Mouse (Mus musculus) CH12.LX (cell line): ENCODE measurements at regions not wholly inside any gene's neighbourhood (a gene's known extent, or its start where the extent isn't known, plus 50 kb on each side); places are given as distances from the start of the nearest gene placed in this dataset.

Source experiments
- DNase-seq: peaks from one replicate; pipeline ENCODE4 v3.0.0-alpha.2; 2013; ENCODE audit errors: extremely low read depth
- H3K27ac ChIP-seq: 2 replicates; pipeline ENCODE4 v1.5.1; 2012; ENCODE audit warnings: low read depth, mild to moderate bottlenecking, control low read depth, moderate library complexity; ENCODE audit not compliant: insufficient read depth
- H3K27me3 ChIP-seq: replicated peaks from 2 replicates; pipeline ENCODE3; 2012; ENCODE audit warnings: inconsistent platforms
- H3K36me3 ChIP-seq, 2 experiments: replicated peaks in 1 of 2; 2 replicates each; pipeline versions ENCODE3 to v1.6.1; 2012; ENCODE audit warnings: inconsistent platforms in 1 of 2, low read length in 1 of 2, mild to moderate bottlenecking in 1 of 2, mixed read lengths in 1 of 2, moderate library complexity in 1 of 2; ENCODE audit not compliant: control insufficient read depth in 1 of 2, insufficient read depth in 1 of 2
- H3K4me1 ChIP-seq, 2 experiments: 2 replicates each; pipeline ENCODE4 v1.6.1; 2012; ENCODE audit warnings: inconsistent platforms in 1 of 2, moderate library complexity in 1 of 2; ENCODE audit not compliant: insufficient read depth in 2 of 2, control insufficient read depth in 1 of 2
- H3K4me2 ChIP-seq: 2 replicates; pipeline ENCODE4 v1.6.1; 2012; ENCODE audit warnings: low read depth, mild to moderate bottlenecking, control low read depth; ENCODE audit not compliant: poor library complexity, insufficient read depth, severe bottlenecking
- H3K4me3 ChIP-seq, 3 experiments: fragments of 150-350 bp in 1 of 3; sonication (generic) in 1 of 3; replicated peaks in 1 of 3; 2 replicates each; pipeline versions ENCODE3 to v1.5.1; 2011 to 2012; ENCODE audit warnings: low read depth in 2 of 3, low read length in 2 of 3, mild to moderate bottlenecking in 2 of 3, moderate library complexity in 2 of 3, control low read depth in 1 of 3, improper control_type of control experiment in 1 of 3, inconsistent platforms in 1 of 3, mixed read lengths in 1 of 3; ENCODE audit not compliant: poor library complexity in 1 of 3
- H3K79me2 ChIP-seq: replicated peaks from 2 replicates; pipeline ENCODE4 v1.6.1; 2012; ENCODE audit warnings: mild to moderate bottlenecking, moderate library complexity; ENCODE audit not compliant: control insufficient read depth, poor library complexity, insufficient read depth, severe bottlenecking; ENCODE audit errors: extremely low read depth
- H3K9ac ChIP-seq: 2 replicates; pipeline ENCODE4 v1.6.1; 2012; ENCODE audit warnings: low read depth, mild to moderate bottlenecking, control low read depth, moderate library complexity; ENCODE audit not compliant: insufficient read depth
- H3K9me3 ChIP-seq: replicated peaks from 2 replicates; pipeline ENCODE3; 2012; ENCODE audit warnings: low read length, inconsistent platforms, mixed read lengths
- BHLHE40 ChIP-seq: IDR thresholded peaks from 2 replicates; pipeline ENCODE4 v1.6.1; 2011; ENCODE audit warnings: mild to moderate bottlenecking, low read depth, low read length, improper control_type of control experiment
- CHD1 ChIP-seq: IDR thresholded peaks from 2 replicates; pipeline ENCODE4 v1.6.1; 2012; ENCODE audit warnings: low read depth, low read length, improper control_type of control experiment, inconsistent platforms
- CHD2 ChIP-seq: IDR thresholded peaks from 2 replicates; pipeline ENCODE4 v1.6.1; 2011; ENCODE audit warnings: low read length, improper control_type of control experiment
- CTCF ChIP-seq, 2 experiments: IDR thresholded peaks in 1 of 2; conservative IDR thresholded peaks in 1 of 2; 2 replicates each; pipeline ENCODE4 v1.5.1; 2011 to 2012; ENCODE audit warnings: low read depth in 2 of 2, low read length in 2 of 2, improper control_type of control experiment in 1 of 2, inconsistent platforms in 1 of 2, mild to moderate bottlenecking in 1 of 2, moderate library complexity in 1 of 2
- E2F4 ChIP-seq: IDR thresholded peaks from 2 replicates; pipeline ENCODE4 v1.6.1; 2011; ENCODE audit warnings: low read depth, low read length, improper control_type of control experiment; ENCODE audit not compliant: insufficient replicate concordance
- ELF1 ChIP-seq: IDR thresholded peaks from 2 replicates; pipeline ENCODE4 v1.6.1; 2014; ENCODE audit warnings: low read depth, mild to moderate bottlenecking, inconsistent platforms, low read length, improper control_type of control experiment
- EP300 ChIP-seq: IDR thresholded peaks from 2 replicates; pipeline ENCODE4 v1.6.1; 2011; ENCODE audit warnings: low read length, improper control_type of control experiment
- GABPA ChIP-seq: IDR thresholded peaks from 2 replicates; pipeline ENCODE4 v1.6.1; 2012; ENCODE audit warnings: low read depth, low read length, improper control_type of control experiment, inconsistent platforms; ENCODE audit not compliant: insufficient replicate concordance
- KAT2A ChIP-seq: IDR thresholded peaks from 2 replicates; pipeline ENCODE4 v1.6.1; 2012; ENCODE audit warnings: low read length, improper control_type of control experiment, inconsistent platforms; ENCODE audit not compliant: insufficient replicate concordance
- MAZ ChIP-seq: IDR thresholded peaks from 2 replicates; pipeline ENCODE4 v1.6.1; 2012; ENCODE audit warnings: low read depth, mild to moderate bottlenecking, inconsistent platforms, low read length, improper control_type of control experiment, moderate library complexity
- MEF2A ChIP-seq: IDR thresholded peaks from 2 replicates; pipeline ENCODE4 v1.6.1; 2014; ENCODE audit warnings: low read depth, mild to moderate bottlenecking, inconsistent platforms, low read length, improper control_type of control experiment, borderline replicate concordance
- MXI1 ChIP-seq: IDR thresholded peaks from 2 replicates; pipeline ENCODE4 v1.6.1; 2011; ENCODE audit warnings: mild to moderate bottlenecking, low read depth, low read length, improper control_type of control experiment
- NRF1 ChIP-seq: IDR thresholded peaks from 2 replicates; pipeline ENCODE4 v1.6.1; 2014; ENCODE audit warnings: low read depth, mild to moderate bottlenecking, inconsistent platforms, low read length, improper control_type of control experiment, moderate library complexity
- PAX5 ChIP-seq: IDR thresholded peaks from 2 replicates; pipeline ENCODE4 v1.6.1; 2012; ENCODE audit warnings: low read length, inconsistent platforms, mixed read lengths
- POLR2A ChIP-seq: IDR thresholded peaks from 2 replicates; pipeline ENCODE4 v1.6.1; 2011; ENCODE audit warnings: low read depth, mild to moderate bottlenecking, improper control_type of control experiment, low read length
- RCOR1 ChIP-seq: conservative IDR thresholded peaks from 2 replicates; pipeline ENCODE4 v1.6.1; 2012; ENCODE audit warnings: low read depth, mild to moderate bottlenecking, inconsistent platforms, low read length, improper control_type of control experiment
- SIN3A ChIP-seq: IDR thresholded peaks from 2 replicates; pipeline ENCODE4 v1.6.1; 2012; ENCODE audit warnings: low read length, improper control_type of control experiment, inconsistent platforms
- TBP ChIP-seq: conservative IDR thresholded peaks from 2 replicates; pipeline ENCODE4 v1.6.1; 2011; ENCODE audit warnings: low read depth, low read length, improper control_type of control experiment
- TCF12 ChIP-seq: IDR thresholded peaks from 2 replicates; pipeline ENCODE4 v1.6.1; 2014; ENCODE audit warnings: low read depth, mild to moderate bottlenecking, inconsistent platforms, low read length, improper control_type of control experiment
- USF1 ChIP-seq: IDR thresholded peaks from 2 replicates; pipeline ENCODE4 v1.6.1; 2014; ENCODE audit warnings: low read depth, mild to moderate bottlenecking, inconsistent platforms, low read length, improper control_type of control experiment
- ZMIZ1 ChIP-seq: IDR thresholded peaks from 2 replicates; pipeline ENCODE4 v1.6.1; 2012; ENCODE audit warnings: low read depth, mild to moderate bottlenecking, inconsistent platforms, low read length, improper control_type of control experiment
- ZNF384 ChIP-seq: IDR thresholded peaks from 2 replicates; pipeline ENCODE4 v1.6.1; 2012; ENCODE audit warnings: low read depth, low read length, improper control_type of control experiment, inconsistent platforms
- dilution Hi-C: fragments of 300-500 bp; cut with MboI; formaldehyde crosslinking; loops from 2 replicates; pipeline ENCODE4 v1.14.3; 2020; ENCODE audit warnings: low sequenced_read_pairs; ENCODE audit not compliant: extremely low pct_unique_long_range_greater_than_20kb, extremely low pct_ligation_motif_present
- in situ Hi-C: fragments of 300-500 bp; cut with MboI; formaldehyde crosslinking; loops from 3 replicates; pipeline ENCODE4 v1.14.3; 2019; ENCODE audit warnings: low sequenced_read_pairs, low pct_ligation_motif_present, low pct_unique_long_range_greater_than_20kb, mixed read lengths

- dilution Hi-C loops (no loop called here), in situ Hi-C loops (no loop called here)
Measured at GRCm38 (mm10) chr4:105535451-105535850, 254.2 kb upstream of the Gm12728 start.

GRCm38 (mm10) chr4:105545486-105545885 is 244.2 kb upstream of the Gm12728 start:
- DNase-seq, result no peak
- Histone ChIP-seq H3K9me3 (peaks cover 4% of the 10 kb centered on the region), H3K27me3 (peaks cover 26% of the 10 kb centered on the region), H3K36me3 (no peaks in the 10 kb centered on the region), H3K4me2 (no peak overlapping the region), H3K27ac (no peak overlapping the region), H3K4me3 (no peak overlapping the region), H3K4me1 (no peaks in the 10 kb centered on the region), H3K9ac (no peak overlapping the region), H3K79me2 (no peaks in the 10 kb centered on the region)
- in situ Hi-C loops, result no loop called here
- dilution Hi-C loops, result no loop called here
- TF ChIP-seq NRF1 (no peak), POLR2A (no peak), ELF1 (no peak), TCF12 (no peak), ZNF384 (no peak), MXI1 (no peak), GABPA (no peak), RCOR1 (no peak), KAT2A (no peak), ZMIZ1 (no peak), E2F4 (no peak), CTCF (conservative IDR thresholded peaks at IDR 0.05 in 1 of 2, IDR thresholded peaks at IDR 0.05 in 1 of 2; ENCODE audit: low read depth in 2 of 2, low read length in 2 of 2) (no peak), MEF2A (no peak), USF1 (no peak), EP300 (no peak), PAX5 (no peak)

More at GRCm38 (mm10) chr4:105535451-105535850, 254.2 kb upstream of the Gm12728 start:
- no peak for TF ChIP-seq E2F4
- no peak for TF ChIP-seq SIN3A
- no peak for TF ChIP-seq NRF1
- TF ChIP-seq MAZ, result no peak
- TF ChIP-seq EP300, result no peak
- TF ChIP-seq CHD2, result no peak
- TF ChIP-seq ZNF384, result no peak
- no peak for TF ChIP-seq CHD1
- TF ChIP-seq TCF12, result no peak
- TF ChIP-seq TBP, result no peak
- no peak for TF ChIP-seq MXI1
- no peak for TF ChIP-seq BHLHE40
- no peaks in the 10 kb centered on the region for H3K9me3 ChIP-seq
- peaks cover 16% of the 10 kb centered on the region for H3K27me3 ChIP-seq
- no peak overlapping the region for H3K4me3 ChIP-seq
- no peak overlapping the region for H3K27ac ChIP-seq
- H3K36me3 ChIP-seq, result no peaks in the 10 kb centered on the region
- DNase-seq, result no peak
- no peak overlapping the region for H3K9ac ChIP-seq
- H3K79me2 ChIP-seq, result no peaks in the 10 kb centered on the region
- H3K4me1 ChIP-seq, result no peaks in the 10 kb centered on the region
- H3K4me2 ChIP-seq, result no peak overlapping the region
